Mouse (Mus musculus) layer of hippocampus, adult 9-10 months (tissue): ENCODE results near the gene Ildr1.

Source experiments
- DNase-seq: peaks from one replicate; pipeline ENCODE4 v3.0.0; 2022; ENCODE audit warnings: low spot score

The Ildr1 gene

DNA sequence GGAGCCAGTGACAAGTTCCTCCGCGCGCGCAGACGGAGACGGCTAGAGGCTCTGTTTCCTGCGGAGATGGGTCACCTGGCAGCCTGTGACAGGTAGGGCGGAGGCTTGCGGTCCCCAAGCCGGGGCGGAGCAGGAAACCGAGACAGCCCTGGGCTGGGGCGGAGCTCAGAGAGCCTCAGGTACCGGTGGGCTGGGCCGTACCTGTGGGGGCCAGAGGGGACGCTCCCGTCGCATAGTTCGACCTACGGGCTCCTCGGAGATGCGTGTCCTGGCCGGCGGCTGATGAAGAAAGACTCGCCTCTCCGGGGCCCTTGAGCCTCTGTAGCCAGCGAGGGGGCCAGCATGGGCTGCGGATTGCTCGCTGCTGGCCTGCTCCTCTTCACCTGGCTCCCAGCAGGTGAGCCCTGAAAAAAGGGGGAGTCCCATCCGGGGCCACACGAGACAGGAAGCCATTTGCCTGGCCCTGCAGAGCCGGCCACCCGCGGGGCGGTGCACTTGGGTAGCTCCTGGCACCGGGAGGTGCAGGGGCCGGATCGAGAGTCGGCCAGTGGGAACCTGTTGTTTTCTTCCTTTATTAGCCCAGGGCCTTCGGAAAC lies at the start of gene Ildr1:
TSS of gene Ildr1 (plus strand) at position 161 of the 596 bp plus-strand sequence.
- no peak for DNase-seq

DNA sequence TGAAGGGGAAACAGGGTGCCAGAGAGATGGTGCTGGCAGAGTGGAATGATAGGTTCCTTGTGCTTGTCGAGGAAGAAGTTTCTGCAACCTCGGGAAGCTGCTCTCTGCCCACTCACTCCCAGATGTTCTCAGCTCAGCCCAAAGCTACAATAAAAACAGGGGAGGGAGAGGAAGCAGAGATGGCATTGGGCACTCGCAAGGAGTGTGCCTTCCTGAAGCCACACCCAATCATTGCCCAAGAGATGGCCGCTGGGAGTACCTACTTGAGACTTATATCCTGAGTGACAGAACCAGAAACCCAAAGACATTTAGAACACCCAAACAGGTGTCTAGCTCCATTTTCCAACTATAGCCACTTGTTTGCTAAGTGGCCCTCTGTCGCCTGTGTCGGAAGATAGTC lies 48.7 kb upstream of the Ildr1 start:
- no peak for DNase-seq

DNA sequence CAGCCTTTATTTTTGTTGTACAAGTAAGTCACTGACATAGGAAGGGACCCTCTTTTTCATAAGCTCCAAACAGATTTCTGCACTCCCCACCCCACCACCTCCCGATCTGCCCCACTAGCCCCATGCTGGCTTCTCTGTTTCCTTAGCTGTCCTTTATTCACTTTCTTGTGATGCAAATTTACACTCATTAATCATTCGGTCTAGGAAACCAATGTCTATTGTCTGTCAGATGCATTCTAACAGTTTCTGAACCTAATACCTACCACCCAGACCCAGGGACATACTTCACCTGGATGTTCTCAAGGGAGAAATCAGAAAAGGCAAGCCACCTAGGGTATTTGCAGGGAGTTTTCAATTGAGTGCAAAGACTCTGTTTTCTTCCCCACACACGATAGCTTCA lies 44.5 kb upstream of the Ildr1 start:
- DNase-seq = no peak

DNA sequence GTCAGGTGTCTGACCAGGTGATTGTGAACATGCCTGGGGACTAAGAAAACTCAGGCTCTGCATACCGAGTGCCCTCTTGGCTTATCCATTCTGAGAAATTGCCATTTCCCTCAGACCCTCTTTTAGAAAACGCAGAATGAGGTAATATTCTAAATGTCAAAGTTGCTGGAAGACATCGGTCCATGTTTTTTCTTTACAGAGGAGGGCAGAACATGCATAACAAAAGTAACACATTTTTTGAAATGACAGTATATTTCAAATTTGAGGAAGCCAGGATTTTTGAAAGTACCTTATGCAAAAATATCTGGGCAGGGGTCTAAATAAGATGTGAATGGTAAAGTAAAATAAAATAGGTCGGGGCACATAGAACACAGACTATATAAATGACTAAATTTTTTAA lies 43.3 kb upstream of the Ildr1 start:
- DNase-seq = no peak

DNA sequence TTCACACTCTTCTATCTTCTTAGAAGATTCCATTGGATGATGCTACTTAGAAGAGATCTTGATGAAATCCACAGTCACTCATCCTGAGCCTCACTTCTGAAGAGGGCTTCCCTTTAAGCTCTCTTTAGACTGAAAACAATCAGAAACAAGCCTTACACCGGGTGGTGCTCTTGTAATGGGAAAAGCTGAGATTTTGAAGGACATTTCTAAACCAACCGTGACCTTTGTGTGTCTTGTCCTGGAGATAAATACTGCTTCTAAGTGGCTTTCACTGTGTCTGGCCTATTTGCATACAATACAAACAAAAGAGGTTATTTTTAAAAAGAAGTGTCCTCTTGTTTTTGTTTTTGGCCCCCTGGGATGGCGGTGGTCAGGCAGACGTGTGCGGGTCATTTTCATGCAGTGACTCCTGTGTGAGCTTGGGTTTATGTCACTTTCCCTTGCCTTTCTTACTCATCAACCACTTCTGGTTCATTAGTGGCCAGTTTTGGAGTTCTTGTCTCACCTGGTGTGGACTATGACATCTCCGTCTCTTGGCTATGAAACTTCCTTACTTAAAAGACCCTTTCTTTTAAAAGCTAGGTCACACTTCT lies 42.5 kb upstream of the Ildr1 start:
- no peak for DNase-seq

DNA sequence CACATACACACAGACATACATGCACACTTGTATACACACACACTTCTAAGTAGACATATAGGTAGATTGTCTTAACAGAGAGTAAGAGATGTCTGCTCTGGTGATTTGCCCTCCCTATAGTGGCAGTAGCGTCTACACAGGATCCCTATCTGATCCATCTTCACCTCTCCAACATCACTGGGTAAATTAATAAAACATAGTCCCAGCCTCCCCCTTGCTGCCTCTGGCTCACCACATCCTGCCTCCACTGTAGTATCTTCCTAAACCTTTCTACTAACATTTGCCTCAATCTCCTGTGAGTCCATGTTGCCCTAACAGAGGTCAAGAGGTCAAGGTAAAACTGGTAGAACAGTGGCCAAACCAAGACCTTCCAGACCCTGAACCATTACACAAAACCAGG lies 38.6 kb upstream of the Ildr1 start:
- DNase-seq = no peak

DNA sequence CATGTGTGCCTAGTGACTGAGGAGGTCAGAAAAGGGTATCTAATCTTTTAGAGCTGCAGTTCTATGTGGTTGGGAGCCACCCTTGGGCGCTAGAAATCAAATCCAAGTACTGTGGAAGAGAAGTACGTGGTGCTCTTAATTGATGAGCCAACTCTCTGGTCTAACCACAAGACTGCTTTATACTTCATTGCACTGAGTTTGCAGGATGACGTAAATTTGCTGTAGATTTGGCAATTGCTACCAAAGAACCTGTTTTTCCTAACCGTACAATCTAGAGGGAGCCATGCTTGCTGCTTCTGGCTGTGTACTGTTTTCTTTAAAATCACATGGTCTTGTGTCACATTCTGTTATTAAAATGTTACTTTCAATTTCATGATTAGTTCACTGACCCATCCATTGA lies 37.9 kb upstream of the Ildr1 start:
- no peak for DNase-seq

DNA sequence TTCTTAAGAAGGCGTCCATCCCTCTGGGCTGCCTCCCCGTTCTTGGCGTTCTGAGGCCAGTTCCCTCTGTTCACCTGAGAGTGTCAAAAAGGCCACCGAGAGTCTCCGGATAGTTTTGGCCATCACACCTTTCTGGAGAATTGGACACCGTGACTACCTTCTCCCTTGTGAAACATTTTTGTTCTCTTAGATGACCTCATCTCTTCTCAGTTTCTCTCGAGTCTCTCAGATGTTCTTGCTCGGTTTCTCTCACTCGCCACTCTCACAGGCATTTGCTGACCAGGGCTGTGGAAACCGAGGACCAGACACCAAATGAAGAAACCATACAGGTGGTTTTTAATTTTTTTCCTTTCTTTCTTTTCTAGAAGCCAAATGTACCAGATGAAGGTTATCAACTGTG lies 32.4 kb upstream of the Ildr1 start:
- no peak for DNase-seq

DNA sequence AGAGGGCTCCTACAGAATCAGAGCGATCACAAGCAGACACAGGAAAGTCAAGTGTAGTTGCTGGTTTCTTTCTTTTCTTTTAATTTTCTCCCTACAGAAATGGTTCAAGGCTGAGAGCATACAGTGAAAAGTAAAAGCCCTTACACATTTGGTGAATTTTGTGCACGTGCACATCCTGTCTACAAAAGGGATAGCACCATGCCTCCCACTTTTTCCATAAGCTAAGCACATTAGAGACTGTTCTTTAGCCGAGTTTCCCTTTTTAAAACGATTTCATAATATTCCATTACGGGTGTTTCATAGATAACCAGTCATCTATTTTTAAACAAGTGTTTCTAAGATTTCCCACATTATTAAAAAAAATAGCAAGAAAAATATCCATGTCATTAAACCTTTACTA lies 30.3 kb upstream of the Ildr1 start:
- no peak for DNase-seq

DNA sequence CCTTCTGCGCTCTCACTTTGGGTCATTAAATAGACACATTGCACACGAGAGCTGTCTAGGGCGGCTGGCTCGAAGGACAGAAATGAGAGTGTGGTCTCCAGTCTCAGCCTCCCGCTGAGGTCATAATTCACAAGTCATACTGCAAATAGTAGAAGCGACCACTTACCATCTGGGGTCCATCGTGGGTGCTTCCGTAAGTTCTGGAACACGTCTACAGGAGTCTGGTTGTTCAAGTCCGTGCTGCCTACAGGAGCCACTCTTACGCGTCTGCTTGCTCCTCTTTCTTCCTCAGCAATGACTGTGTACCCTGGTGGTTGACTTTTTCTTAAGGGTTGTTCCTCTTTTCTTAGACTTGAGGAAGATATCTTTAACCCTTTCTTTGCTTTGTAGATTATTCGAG lies 28.0 kb upstream of the Ildr1 start, which contains the start of gene Cd86:
TSS of gene Cd86 (minus strand) at position 300 of the 400 bp plus-strand sequence.
- DNase-seq = no peak

DNA sequence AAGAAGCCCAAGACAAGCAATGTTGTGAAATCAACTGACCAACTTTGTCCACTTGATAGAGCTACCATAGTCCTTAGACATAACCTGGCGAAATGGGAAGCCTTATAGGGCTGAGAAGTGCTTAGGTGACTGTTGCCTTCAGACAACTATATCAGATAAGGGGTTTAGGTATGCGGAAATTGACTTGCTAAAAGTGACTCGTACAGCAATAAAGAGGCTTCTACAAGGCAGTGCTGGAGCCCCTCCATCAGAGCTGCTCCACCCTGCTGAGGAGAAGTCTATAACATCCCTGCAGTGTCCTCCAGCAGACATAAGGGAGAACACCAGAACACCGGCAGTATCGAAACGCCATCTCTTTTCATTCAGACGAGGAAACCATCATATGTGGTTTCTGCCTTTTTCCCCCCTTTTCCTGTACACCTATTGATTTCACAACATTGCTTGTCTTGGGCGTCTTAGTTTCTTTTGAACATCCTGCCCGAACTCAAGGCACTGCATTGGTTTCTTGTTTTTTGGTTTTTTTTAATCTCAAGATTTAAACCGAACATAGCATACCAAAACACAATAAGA lies 27.2 kb upstream of the Ildr1 start:
- DNase-seq = no peak

DNA sequence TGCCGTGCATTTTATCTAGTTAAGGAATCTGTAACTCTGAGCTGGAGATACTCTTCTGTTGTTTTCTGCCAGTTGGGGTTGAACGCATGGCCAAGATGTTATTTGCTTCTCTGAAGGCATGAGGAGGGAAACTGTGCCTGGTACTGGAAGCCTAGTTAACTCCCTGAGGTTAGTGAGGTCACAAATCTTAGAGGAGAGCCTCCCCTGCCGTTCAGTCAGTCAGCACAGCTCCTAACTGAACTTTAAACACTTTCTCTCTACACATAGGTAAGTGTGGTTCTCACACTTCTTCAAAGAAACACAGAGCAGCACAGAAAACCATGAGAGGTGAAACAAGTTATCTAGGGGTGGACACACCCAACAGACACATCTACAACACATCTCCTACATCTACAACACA lies 23.2 kb upstream of the Ildr1 start:
- no peak for DNase-seq

DNA sequence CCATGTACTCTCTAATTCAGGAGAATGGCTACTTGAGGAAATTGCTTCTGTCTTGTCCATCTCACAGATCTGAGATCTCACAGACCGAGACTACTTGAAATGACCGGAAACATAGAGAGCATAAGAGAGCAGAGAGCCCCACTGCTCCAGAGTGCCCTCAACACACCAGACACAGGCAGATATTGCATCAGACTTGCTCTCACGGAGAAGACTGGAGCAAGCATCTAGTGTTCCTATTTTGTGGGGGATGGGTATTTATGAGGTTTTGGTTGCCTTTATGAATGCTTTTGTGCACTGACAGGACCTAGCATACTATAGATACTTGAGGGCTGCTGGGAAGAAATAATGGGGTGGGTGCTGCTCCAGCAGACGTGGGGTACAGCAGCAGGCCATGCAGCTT lies 20.6 kb upstream of the Ildr1 start:
- no peak for DNase-seq

DNA sequence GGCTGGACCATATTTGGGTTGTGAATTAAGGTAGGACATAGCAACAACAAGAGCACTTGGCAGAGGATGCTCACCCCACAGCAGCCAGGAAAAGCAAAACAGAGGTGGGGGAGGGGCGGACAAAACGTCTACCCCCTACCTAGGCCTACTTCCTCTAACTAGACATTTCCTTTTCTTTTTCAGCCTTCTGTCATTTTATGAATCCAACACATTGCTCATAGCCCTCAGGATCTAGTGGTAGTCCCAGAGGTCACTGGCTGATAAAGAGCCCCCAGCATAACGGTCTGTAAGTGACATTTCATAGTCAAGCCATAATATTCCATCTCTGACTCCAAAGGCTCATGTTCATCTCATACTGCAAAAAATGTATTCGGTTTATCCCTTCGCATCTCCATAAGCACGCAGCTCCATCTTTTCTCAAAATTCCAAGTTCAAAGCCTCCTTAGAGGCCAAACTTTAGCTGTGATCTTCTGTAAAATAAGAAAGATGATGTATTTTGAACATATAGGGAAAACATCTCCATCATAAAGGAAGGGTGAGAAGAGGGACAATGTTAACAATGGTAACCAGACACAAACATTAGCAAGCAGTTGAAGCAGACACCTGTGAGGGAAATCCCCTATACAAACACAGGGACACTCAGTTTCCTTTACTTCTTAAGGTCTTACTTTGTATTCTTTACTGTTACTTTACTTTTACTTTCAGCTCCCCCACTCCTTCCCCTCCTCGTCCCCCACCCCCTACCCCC lies 19.1 kb upstream of the Ildr1 start:
- DNase-seq = no peak

DNA sequence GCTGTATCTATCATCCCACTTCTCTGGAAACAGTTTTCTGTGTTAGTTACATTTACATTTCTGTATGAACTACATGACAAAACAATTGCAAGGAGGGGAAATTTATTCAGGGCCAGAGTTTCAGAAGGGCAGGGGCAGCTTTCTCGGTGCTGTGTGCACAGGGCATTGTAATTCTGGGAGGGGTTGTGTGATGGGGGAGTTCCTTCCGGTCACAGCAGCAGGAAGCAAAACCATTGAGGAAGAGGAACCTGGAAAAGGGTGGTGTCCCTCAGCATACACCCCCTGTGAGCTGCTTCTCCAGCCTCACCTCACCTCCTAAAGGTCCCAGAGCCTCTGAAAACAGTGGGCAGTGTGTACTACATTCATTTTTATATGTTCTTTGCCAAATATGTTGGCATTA lies 18.5 kb upstream of the Ildr1 start:
- no peak for DNase-seq

DNA sequence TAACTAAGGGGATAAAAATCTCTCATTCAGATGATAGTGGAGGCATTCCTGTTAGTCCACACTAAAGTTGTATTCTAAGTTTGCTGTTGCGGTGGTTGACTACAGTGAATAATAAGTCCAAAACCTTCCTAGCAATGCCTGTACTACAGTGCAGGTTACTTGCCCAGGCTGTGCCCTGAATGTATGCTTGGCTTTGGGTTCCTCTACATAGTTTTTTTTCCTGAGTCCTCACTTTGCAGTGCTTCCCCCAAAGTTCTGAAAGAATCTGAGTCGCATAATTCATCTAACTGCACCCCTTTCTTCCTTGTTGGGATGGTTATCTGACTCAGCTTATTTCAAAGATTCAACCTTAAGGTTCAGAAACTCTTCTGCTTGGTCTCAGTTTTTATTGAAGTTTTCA lies 17.9 kb upstream of the Ildr1 start:
- no peak for DNase-seq

DNA sequence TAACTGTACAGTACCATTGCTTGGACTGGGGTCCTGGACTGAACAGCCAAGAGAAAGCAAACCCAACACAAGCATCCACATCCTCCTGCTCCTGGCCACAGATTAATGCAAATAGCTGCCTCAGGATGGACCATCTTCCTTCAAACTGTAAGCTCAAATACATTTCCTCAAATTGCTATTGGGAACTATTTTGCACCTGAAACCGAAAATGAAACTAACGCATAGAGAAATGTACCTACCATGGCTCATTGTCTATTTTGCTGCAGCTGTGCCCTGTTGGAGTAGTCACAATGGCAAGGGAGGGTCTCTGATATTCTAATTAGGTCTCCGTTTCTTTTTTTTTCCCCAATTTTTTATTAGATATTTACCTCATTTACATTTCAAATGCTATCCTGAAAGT lies 11.9 kb upstream of the Ildr1 start:
- DNase-seq = no peak

DNA sequence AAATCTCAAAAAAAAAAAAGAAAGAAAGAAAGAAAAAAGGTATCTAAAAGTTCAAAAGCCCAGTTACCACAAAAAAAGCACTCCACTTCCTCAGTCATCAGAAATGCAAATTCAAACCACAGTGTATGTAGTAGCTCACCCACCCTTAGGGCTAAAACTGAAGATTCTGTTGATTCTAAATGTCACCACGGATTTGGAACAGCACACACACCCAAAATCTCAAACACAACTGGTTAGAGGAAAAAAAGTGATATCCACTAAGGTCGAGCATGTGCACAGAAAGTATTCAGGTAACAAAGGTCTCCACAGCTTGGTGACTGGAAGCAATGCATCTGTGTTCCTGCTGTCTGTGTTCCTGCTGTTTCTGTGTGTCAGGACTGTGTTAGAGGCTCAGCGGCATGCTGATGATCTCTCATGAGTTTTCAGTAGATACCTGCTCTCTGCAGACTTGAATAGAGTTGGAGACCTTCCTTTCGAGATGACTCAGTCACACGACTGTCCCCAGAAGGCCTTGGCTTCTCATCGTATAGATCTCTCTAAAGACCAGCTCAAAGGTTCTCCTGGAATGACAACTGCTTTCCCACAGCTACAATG lies 9.4 kb upstream of the Ildr1 start:
- no peak for DNase-seq

DNA sequence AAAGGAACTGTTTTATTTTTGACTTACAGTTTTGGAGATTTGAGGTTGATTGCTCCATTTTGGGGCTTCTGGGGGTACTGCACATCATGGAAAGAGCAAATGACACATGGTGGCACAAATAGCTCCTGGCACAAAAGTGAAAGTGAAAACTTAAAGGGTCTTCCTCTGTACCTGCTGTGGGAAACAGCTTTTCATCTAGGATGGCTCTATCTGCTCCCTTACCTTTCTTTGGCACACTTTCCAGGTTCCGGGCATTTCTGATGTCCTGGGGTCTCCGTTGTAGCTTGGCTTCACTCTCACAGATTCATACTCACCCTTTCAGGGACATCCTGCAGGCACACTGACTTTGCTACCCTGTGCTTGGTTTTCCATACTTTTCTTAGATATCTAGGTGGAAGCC lies 5.7 kb upstream of the Ildr1 start:
- DNase-seq = no peak

DNA sequence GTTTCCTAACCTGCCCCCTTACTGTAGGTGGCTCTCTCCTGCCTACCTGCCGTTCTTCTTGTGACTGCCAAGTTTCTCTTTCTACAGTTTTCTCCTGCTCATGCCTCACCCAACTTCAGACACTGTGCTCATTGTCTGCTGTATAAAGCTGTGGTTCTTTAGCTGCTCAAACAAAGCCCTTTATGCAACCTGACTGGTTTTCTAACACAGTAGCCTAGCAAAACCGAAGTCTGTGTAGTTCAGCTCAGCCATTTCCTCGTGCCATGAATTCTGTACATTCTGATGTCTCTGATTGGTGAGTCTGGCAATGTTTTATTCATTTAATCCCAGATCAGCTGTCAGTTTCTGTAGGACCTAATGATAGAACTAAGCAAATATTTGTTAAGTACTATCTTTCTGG lies 2.3 kb upstream of the Ildr1 start:
- DNase-seq = no peak

DNA sequence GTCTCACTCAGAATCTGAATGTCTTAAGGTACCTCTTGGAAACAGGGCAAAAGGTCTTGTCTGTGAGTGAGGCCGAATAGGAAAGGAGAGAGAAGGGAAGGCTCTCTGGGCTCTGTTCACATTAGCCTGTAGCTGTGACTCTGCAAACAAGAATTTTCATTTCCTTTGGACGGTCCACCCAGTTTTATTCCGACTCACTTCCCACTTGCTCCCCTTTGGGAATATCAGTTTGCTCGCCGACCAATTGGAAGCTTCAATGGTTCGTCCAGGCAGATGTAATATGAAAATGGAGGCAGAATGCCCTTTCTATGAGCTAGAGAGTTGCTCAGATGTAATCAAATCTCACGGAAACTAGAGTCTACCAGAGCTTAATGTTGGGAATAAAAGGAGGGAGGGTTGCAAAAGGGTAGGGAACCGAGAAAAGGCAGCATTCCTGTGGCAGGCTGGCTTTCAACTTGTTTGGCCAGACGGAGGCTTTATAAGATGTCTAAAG lies 1.1 kb downstream of the Ildr1 start:
- DNase-seq = no peak

DNA sequence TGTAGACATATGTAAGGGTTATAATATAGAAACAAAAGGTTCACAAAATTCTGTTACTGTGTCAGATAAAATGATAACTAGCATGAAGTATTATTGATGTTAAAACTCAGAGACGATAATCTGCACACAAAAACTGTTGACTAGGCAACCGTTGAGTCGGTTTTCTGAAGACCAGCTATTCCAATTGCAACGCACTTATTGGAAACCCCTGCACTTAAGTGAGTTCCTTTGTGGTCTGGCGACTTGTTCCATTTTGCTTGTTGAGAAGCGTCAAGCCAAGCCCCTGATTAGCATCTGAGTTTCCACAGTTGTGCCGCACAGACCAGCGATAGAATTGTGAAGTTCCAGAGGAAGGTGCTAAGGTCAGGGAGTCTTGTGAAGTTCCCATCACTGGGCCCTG lies 3.6 kb downstream of the Ildr1 start:
- DNase-seq = no peak

DNA sequence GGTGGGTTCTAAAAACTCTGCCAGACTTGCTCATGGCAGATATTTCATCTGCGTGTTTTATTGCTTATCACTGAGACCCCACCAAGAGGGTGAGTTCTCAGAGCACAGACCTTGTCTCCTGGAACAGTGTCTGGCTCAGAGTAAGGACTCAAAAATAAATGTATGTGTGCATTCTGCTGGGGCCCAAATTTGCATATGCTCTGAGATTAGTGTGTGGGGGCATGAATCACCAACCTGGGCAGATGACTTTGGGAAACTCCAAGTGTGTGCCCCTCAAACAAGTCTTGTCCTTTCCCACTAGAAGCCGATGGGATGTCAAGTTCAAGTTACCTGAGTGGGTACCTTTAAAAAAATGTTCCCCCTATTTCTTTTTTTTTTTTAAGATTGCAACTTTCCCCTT lies 6.7 kb downstream of the Ildr1 start:
- no peak for DNase-seq
